Mouse (Mus musculus) liver, embryonic 12.5 days (tissue): ENCODE results near the gene Cer1. TPM values are rescaled to one million over a fixed set of nuclear protein-coding genes. Genes with fewer than 3 reads are reported as not detected.

ENCODE experiments used
- ATAC-seq: fragments of 200-750 bp; cut with Nextera tagmentation; 2 replicates; pipeline ENCODE4 v1.8.0; 2017; ENCODE audit warnings: moderate number of reproducible peaks, mild to moderate bottlenecking, moderate library complexity
- H3K27ac ChIP-seq: fragments of 300-500 bp; sonication (generic); 2 replicates; pipeline ENCODE4 v1.5.1; 2016; ENCODE audit warnings: mild to moderate bottlenecking
- H3K27me3 ChIP-seq: fragments of 300-500 bp; sonication (generic); replicated peaks from 2 replicates; pipeline ENCODE4 v1.6.1; 2016; ENCODE audit warnings: mild to moderate bottlenecking, moderate library complexity
- H3K36me3 ChIP-seq: fragments of 300-500 bp; sonication (generic); 2 replicates; pipeline ENCODE4 v1.6.1; 2016; ENCODE audit warnings: mild to moderate bottlenecking, moderate library complexity
- H3K4me1 ChIP-seq: fragments of 300-500 bp; sonication (generic); 2 replicates; pipeline ENCODE4 v1.6.1; 2016
- H3K4me2 ChIP-seq: fragments of 300-500 bp; sonication (generic); 2 replicates; pipeline ENCODE4 v1.6.1; 2016; ENCODE audit warnings: mild to moderate bottlenecking, moderate library complexity
- H3K4me3 ChIP-seq: fragments of 300-500 bp; sonication (generic); 2 replicates; pipeline ENCODE4 v1.5.1; 2016; ENCODE audit warnings: mild to moderate bottlenecking, moderate library complexity
- H3K9ac ChIP-seq: fragments of 300-500 bp; sonication (generic); 2 replicates; pipeline ENCODE4 v1.6.1; 2016; ENCODE audit warnings: mild to moderate bottlenecking, moderate library complexity
- H3K9me3 ChIP-seq: fragments of 300-500 bp; sonication (generic); replicated peaks from 2 replicates; pipeline ENCODE4 v1.6.1; 2016; ENCODE audit warnings: mild to moderate bottlenecking, moderate library complexity
- WGBS: fragments of 180-500 bp; shearing (Covaris S2); methylation state at CpG from one replicate; pipeline ENCODE4 v1.1.7; 2016; ENCODE audit not compliant: insufficient replicate concordance; 5-methylcytosine and 5-hydroxymethylcytosine counted together
- polyA plus RNA-seq: library from polyadenylated mRNA; unstranded; fragments of >200 nt; fragmentation: Nextera tagmentation; extraction: Ambion mirVana; gene quantifications from 2 replicates; pipeline ENCODE4 v1.2.1, GENCODE M21; 2016

The Cer1 gene
- polyA plus RNA-seq: not detected in 2 replicates

GRCm38 (mm10) chr4:82884636-82885534 lies at the start of gene Cer1:
Gene Cer1 (minus strand): TSS chr4:82885148.
- Histone ChIP-seq H3K4me3 (no peak within 1 kb of the TSS), H3K9me3 (no peaks in the 10 kb centered on the region), H3K4me2 (no peak within 1 kb of the TSS), H3K27ac (no peak within 1 kb of the TSS), H3K4me1 (no peaks in the 10 kb centered on the region), H3K9ac (no peak within 1 kb of the TSS), H3K36me3 (no peaks in the 10 kb centered on the region), H3K27me3 (no peaks in the 10 kb centered on the region)
- 65% methylated on average over 18 of the region's 19 CpGs for WGBS
- ATAC-seq: no peak

GRCm38 (mm10) chr4:82934308-82934707 lies 49.4 kb upstream of the Cer1 start:
- WGBS: 14% methylated on average over 5 of the region's 5 CpGs
- Histone ChIP-seq H3K4me3 (no peak overlapping the region), H3K27me3 (no peaks in the 10 kb centered on the region), H3K4me1 (no peaks in the 10 kb centered on the region), H3K36me3 (no peaks in the 10 kb centered on the region), H3K9ac (no peak overlapping the region), H3K4me2 (peak overlapping the region; percentile 47; the same call in 1 of the 2 replicates), H3K9me3 (no peaks in the 10 kb centered on the region), H3K27ac (no peak overlapping the region)
- no peak for ATAC-seq

GRCm38 (mm10) chr4:82933698-82934210 lies 48.8 kb upstream of the Cer1 start:
- WGBS: 16% methylated on average over 14 of the region's 14 CpGs

GRCm38 (mm10) chr4:82930079-82930478 lies 45.1 kb upstream of the Cer1 start:
- Histone ChIP-seq H3K36me3 (no peaks in the 10 kb centered on the region), H3K27me3 (no peaks in the 10 kb centered on the region), H3K9ac (no peak overlapping the region), H3K9me3 (no peaks in the 10 kb centered on the region), H3K4me3 (no peak overlapping the region), H3K27ac (no peak overlapping the region), H3K4me1 (no peaks in the 10 kb centered on the region), H3K4me2 (no peak overlapping the region)
- ATAC-seq: no peak
- 67% methylated on average over 5 of the region's 5 CpGs for WGBS

More at GRCm38 (mm10) chr4:82933698-82934210, 48.8 kb upstream of the Cer1 start:
- no peak for ATAC-seq
- Histone ChIP-seq H3K9ac (no peak overlapping the region), H3K27me3 (no peaks in the 10 kb centered on the region), H3K27ac (no peak overlapping the region), H3K4me2 (peak overlapping the region; percentile 47), H3K36me3 (no peaks in the 10 kb centered on the region), H3K4me3 (no peak overlapping the region), H3K9me3 (no peaks in the 10 kb centered on the region), H3K4me1 (no peaks in the 10 kb centered on the region)

GRCm38 (mm10) chr4:82921962-82922361 lies 37.0 kb upstream of the Cer1 start:
- H3K4me1 ChIP-seq: no peaks in the 10 kb centered on the region
- H3K4me2 ChIP-seq: no peak overlapping the region
- ATAC-seq: no peak
- H3K9me3 ChIP-seq: no peaks in the 10 kb centered on the region
- H3K4me3 ChIP-seq: no peak overlapping the region
- H3K9ac ChIP-seq: no peak overlapping the region
- no peaks in the 10 kb centered on the region for H3K27me3 ChIP-seq
- WGBS: 34% methylated on average over 4 of the region's 4 CpGs
- H3K36me3 ChIP-seq: no peaks in the 10 kb centered on the region
- H3K27ac ChIP-seq: no peak overlapping the region

- Histone ChIP-seq H3K9me3 (no peaks in the 10 kb centered on the region), H3K4me1 (no peaks in the 10 kb centered on the region), H3K27me3 (no peaks in the 10 kb centered on the region), H3K27ac (no peak overlapping the region), H3K4me3 (no peak overlapping the region), H3K4me2 (no peak overlapping the region), H3K9ac (no peak overlapping the region), H3K36me3 (no peaks in the 10 kb centered on the region)
- 37% methylated on average over 2 of the region's 2 CpGs for WGBS
- ATAC-seq: no peak
These were observed 33.7 kb upstream of the Cer1 start for GRCm38 (mm10) chr4:82918625-82919024.

GRCm38 (mm10) chr4:82916678-82917050 lies 31.7 kb upstream of the Cer1 start:
- no peaks in the 10 kb centered on the region for H3K36me3 ChIP-seq
- no peak overlapping the region for H3K4me3 ChIP-seq
- H3K27ac ChIP-seq: no peak overlapping the region
- no peak overlapping the region for H3K4me2 ChIP-seq
- no peak overlapping the region for H3K9ac ChIP-seq
- 74% methylated on average over 5 of the region's 5 CpGs for WGBS
- H3K9me3 ChIP-seq: no peaks in the 10 kb centered on the region
- H3K4me1 ChIP-seq: no peaks in the 10 kb centered on the region
- no peaks in the 10 kb centered on the region for H3K27me3 ChIP-seq
- ATAC-seq: no peak

- H3K27ac ChIP-seq: no peak overlapping the region
These were observed 31.2 kb upstream of the Cer1 start for GRCm38 (mm10) chr4:82916003-82916677.

GRCm38 (mm10) chr4:82915576-82915975 lies 30.6 kb upstream of the Cer1 start:
- H3K36me3 ChIP-seq: no peaks in the 10 kb centered on the region
- H3K4me1 ChIP-seq: no peaks in the 10 kb centered on the region
- no peak overlapping the region for H3K27ac ChIP-seq
- no peak overlapping the region for H3K9ac ChIP-seq
- WGBS: 57% methylated on average over 7 of the region's 7 CpGs
- no peaks in the 10 kb centered on the region for H3K9me3 ChIP-seq
- H3K4me3 ChIP-seq: no peak overlapping the region
- ATAC-seq: no peak
- no peaks in the 10 kb centered on the region for H3K27me3 ChIP-seq
- no peak overlapping the region for H3K4me2 ChIP-seq

More at GRCm38 (mm10) chr4:82916003-82916677, 31.2 kb upstream of the Cer1 start:
- Histone ChIP-seq H3K36me3 (no peaks in the 10 kb centered on the region), H3K4me3 (no peak overlapping the region), H3K4me2 (no peak overlapping the region), H3K9me3 (no peaks in the 10 kb centered on the region), H3K27me3 (no peaks in the 10 kb centered on the region), H3K4me1 (no peaks in the 10 kb centered on the region), H3K9ac (no peak overlapping the region)
- 54% methylated on average over 14 of the region's 14 CpGs for WGBS
- ATAC-seq: no peak

GRCm38 (mm10) chr4:82914601-82915143 lies 29.7 kb upstream of the Cer1 start:
- no peak overlapping the region for H3K9ac ChIP-seq
- no peaks in the 10 kb centered on the region for H3K27me3 ChIP-seq
- WGBS: 70% methylated on average over 11 of the region's 11 CpGs
- ATAC-seq: no peak
- no peak overlapping the region for H3K27ac ChIP-seq
- H3K4me1 ChIP-seq: no peaks in the 10 kb centered on the region
- no peak overlapping the region for H3K4me3 ChIP-seq
- no peaks in the 10 kb centered on the region for H3K9me3 ChIP-seq
- no peak overlapping the region for H3K4me2 ChIP-seq
- H3K36me3 ChIP-seq: no peaks in the 10 kb centered on the region

- Histone ChIP-seq H3K4me2 (no peak overlapping the region), H3K4me1 (no peaks in the 10 kb centered on the region), H3K9me3 (no peaks in the 10 kb centered on the region), H3K4me3 (no peak overlapping the region), H3K27ac (no peak overlapping the region), H3K27me3 (no peaks in the 10 kb centered on the region), H3K9ac (no peak overlapping the region), H3K36me3 (no peaks in the 10 kb centered on the region)
- 76% methylated on average over 10 of the region's 10 CpGs for WGBS
- no peak for ATAC-seq
These were observed 10.3 kb upstream of the Cer1 start for GRCm38 (mm10) chr4:82895227-82895626.

- Histone ChIP-seq H3K4me3 (no peak overlapping the region), H3K9me3 (no peaks in the 10 kb centered on the region), H3K36me3 (no peaks in the 10 kb centered on the region), H3K4me2 (no peak overlapping the region), H3K4me1 (no peaks in the 10 kb centered on the region), H3K27ac (no peak overlapping the region), H3K27me3 (no peaks in the 10 kb centered on the region), H3K9ac (no peak overlapping the region)
- no peak for ATAC-seq
- whole genome bisulfite sequencing: 67% methylated on average over 5 of the region's 5 CpGs
These were observed 7.3 kb upstream of the Cer1 start for GRCm38 (mm10) chr4:82892247-82892646.
